In genomic region chr15:3875210-3875861, GRCm38 (mm10) we compare ENCODE assay signal across 8 mouse cellular contexts.
A peak's percentile ranks its signal among the peaks of the same experiment; 100 is the strongest.
DNase-seq lines count a peak whose midpoint lies in the region; ATAC-seq and TF ChIP-seq lines count a peak whose summit lies in the region.
"Not testable (repeated sequence)": the region's sequence is repeated elsewhere in the genome, so short reads cannot be mapped to it uniquely, and the experiment has no call there.

No protein-coding gene starts in this region.

- TF ChIP-seq POLR2A in lung, adult 2 months (IDR thresholded peaks at IDR 0.05; ENCODE audit: borderline replicate concordance, extremely low read depth, low read depth, low read length) = not testable (repeated sequence)

- not testable (repeated sequence) for H3K36me3 ChIP-seq in midbrain, embryonic 14.5 days (ENCODE audit: control insufficient read depth, insufficient read depth, low read length)

- TF ChIP-seq CTCF in lung, adult 2 months (IDR thresholded peaks at IDR 0.05; ENCODE audit: insufficient read depth, low read length) = not testable (repeated sequence)

- H3K9ac ChIP-seq in midbrain, embryonic 14.5 days (replicated peaks; ENCODE audit: low read length) = not testable (repeated sequence)

- not testable (repeated sequence) for H3K4me3 ChIP-seq in lung, adult 2 months (replicated peaks; ENCODE audit: extremely low read depth, low read depth, low read length); midbrain, embryonic 14.5 days (replicated peaks; ENCODE audit: low read depth, low read length)

- not testable (repeated sequence) for ATAC-seq in midbrain, embryonic 14.5 days (ENCODE audit: low FRiP score, low TSS enrichment)

- not testable (repeated sequence) for H3K4me1 ChIP-seq in lung, adult 2 months (ENCODE audit: control insufficient read depth, insufficient read depth, low read length); midbrain, embryonic 14.5 days (ENCODE audit: control insufficient read depth, insufficient read depth, low read length)

- 43% methylated on average over 7 of the region's 7 CpGs for WGBS in lung, adult 2 months
- WGBS in midbrain, embryonic 14.5 days = 62% methylated on average over 6 of the region's 7 CpGs

- peak; percentile 86 for DNase-seq in NIH3T3 (ENCODE audit: low read depth)
- DNase-seq in cerebellum, postnatal 14 days = peak; percentile 51 to 60
- DNase-seq in gonadal fat pad, adult 2 months (ENCODE audit: low read depth) = peak; percentile 34
- DNase-seq in heart, postnatal 4 days = peak; percentile 60
- DNase-seq in kidney, postnatal 10 days = peak; percentile 49
- peak; percentile 41 for DNase-seq in lung, adult 2 months
- peak; percentile 47 for DNase-seq in midbrain, embryonic 14.5 days
- DNase-seq in urinary bladder, postnatal 14 days (ENCODE audit: low spot score) = peak; percentile 4

- H3K27ac ChIP-seq in midbrain, embryonic 14.5 days (replicated peaks; ENCODE audit: low read depth, low read length) = not testable (repeated sequence)

- not testable (repeated sequence) for H3K27me3 ChIP-seq in midbrain, embryonic 14.5 days (ENCODE audit: control insufficient read depth, insufficient read depth, low read length)

- H3K4me2 ChIP-seq in midbrain, embryonic 14.5 days (ENCODE audit: low read length) = not testable (repeated sequence)

- H3K9me3 ChIP-seq in midbrain, embryonic 14.5 days (ENCODE audit: control insufficient read depth, low read length) = not testable (repeated sequence)

Comparison
In these comparisons a context has a peak if more than half of its experiments do, and no peak if none do; other contexts are left out.
1. DNase-seq: peak in every context shown above with its lines; median percentile 86 in NIH3T3; 60 in heart, postnatal 4 days; 56 in cerebellum, postnatal 14 days; 49 in kidney, postnatal 10 days; 47 in midbrain, embryonic 14.5 days; 41 in lung, adult 2 months; 34 in gonadal fat pad, adult 2 months; 4 in urinary bladder, postnatal 14 days.